8 mouse cellular contexts compared by ENCODE assay signal in genomic region chr4:135493271-135493670, GRCm38 (mm10). TPM values are rescaled to one million over a fixed set of nuclear protein-coding genes. Genes with fewer than 3 reads are reported as not detected.
DNase-seq lines count a peak whose midpoint lies in the region; ATAC-seq and TF ChIP-seq lines count a peak whose summit lies in the region.

No protein-coding gene starts in this region.

- peak overlapping the region; percentile 56; the same call in 1 of the 2 replicates for H3K9ac ChIP-seq in hindbrain, embryonic 15.5 days

- H3K9me3 ChIP-seq in G1E (replicated peaks), result no peaks in the 10 kb centered on the region
- H3K9me3 ChIP-seq in hindbrain, embryonic 15.5 days, result no peaks in the 10 kb centered on the region

- peak overlapping the region; percentile 62 for H3K27ac ChIP-seq in cerebellum, adult 2 months (ENCODE audit: insufficient read depth, low read length)
- peak overlapping the region; percentile 36; the same call in 1 of the 2 replicates for H3K27ac ChIP-seq in hindbrain, embryonic 15.5 days (replicated peaks)

- TF ChIP-seq POLR2A in cerebellum, adult 2 months (IDR thresholded peaks at IDR 0.05; ENCODE audit: borderline replicate concordance, insufficient read depth, low read length), result no peak

- H3K27me3 ChIP-seq in cerebellum, adult 2 months (ENCODE audit: control insufficient read depth, insufficient read depth, low read length), result no peaks in the 10 kb centered on the region
- H3K27me3 ChIP-seq in G1E (ENCODE audit: insufficient read depth, low read length), result peaks cover 13% of the 10 kb centered on the region; the same call in 1 of the 2 replicates
- 0 out of 2 replicates have a peak, but pooled peaks cover 4% of the 10 kb centered on the region for H3K27me3 ChIP-seq in hindbrain, embryonic 15.5 days

- peak overlapping the region; percentile 85 for H3K4me3 ChIP-seq in cerebellum, adult 2 months (replicated peaks; ENCODE audit: insufficient read depth, low read depth, low read length)
- peak overlapping the region; percentile 88 for H3K4me3 ChIP-seq in G1E (ENCODE audit: low read depth, low read length)
- peak overlapping the region; percentile 87 for H3K4me3 ChIP-seq in hindbrain, embryonic 15.5 days

- peak overlapping the region; percentile 93 for H3K4me2 ChIP-seq in hindbrain, embryonic 15.5 days

- TF ChIP-seq CTCF in cerebellum, adult 2 months (IDR thresholded peaks at IDR 0.05; ENCODE audit: borderline replicate concordance, insufficient read depth, low read depth, low read length), result no peak
- no peak for TF ChIP-seq CTCF in G1E (IDR thresholded peaks at IDR 0.05; ENCODE audit: low read depth, low read length)

- peaks cover 11% of the 10 kb centered on the region for H3K4me1 ChIP-seq in cerebellum, adult 2 months (ENCODE audit: control insufficient read depth, insufficient read depth, low read length)
- H3K4me1 ChIP-seq in G1E (ENCODE audit: insufficient read depth, low read depth, low read length), result peaks cover 21% of the 10 kb centered on the region
- H3K4me1 ChIP-seq in hindbrain, embryonic 15.5 days (replicated peaks), result peaks cover 26% of the 10 kb centered on the region

- no peak for ATAC-seq in G1E (ENCODE audit: extremely low read depth, insufficient number of reproducible peaks, low FRiP score, poor library complexity, severe bottlenecking)
- no peak for ATAC-seq in hindbrain, embryonic 15.5 days (ENCODE audit: low FRiP score, low read depth)
- peak; percentile 31; the same call in 1 of the 2 replicates for ATAC-seq in megakaryocyte-erythroid progenitor cell, adult 5-6 weeks (replicated peaks; ENCODE audit: low FRiP score, low TSS enrichment, poor library complexity, severe bottlenecking)

- WGBS in cerebellum, adult 2 months, result 3% methylated on average over 4 of the region's 4 CpGs
- WGBS in hindbrain, embryonic 15.5 days, result 42% methylated on average over 4 of the region's 4 CpGs

- DNase-seq in cerebellum, adult 2 months, result no peak
- DNase-seq in cerebellum, adult 11-12 months, result no peak
- no peak for DNase-seq in G1E (ENCODE audit: low spot score)
- DNase-seq in frontal cortex, postnatal 36 days (ENCODE audit: low spot score in 2 of 2), result no peak
- no peak for DNase-seq in adrenal gland, postnatal 10 days
- no peak for DNase-seq in cerebellum, adult 8-10 months

- peaks cover 39% of the 10 kb centered on the region for H3K36me3 ChIP-seq in G1E (replicated peaks)
- H3K36me3 ChIP-seq in hindbrain, embryonic 15.5 days, result peaks cover 24% of the 10 kb centered on the region

RNA-seq across cellular contexts. Expression of gene Stpg1, which starts 1.3 kb away (rescaled TPM):
- 0.72 and 0.76 TPM in 2 replicates for polyA plus RNA-seq in cerebellum, adult 2 months (2012; rRNA removed)
- total RNA-seq in G1E (2014; fragmentation: Nextera tagmentation) (not detected in 2 replicates), G1E (2017) (0.44 TPM in 1 of 2 replicates, not detected in the other)
- not detected in 2 replicates for polyA plus RNA-seq in G1E (2012)
- 0.34 and 0.56 TPM in 2 replicates for polyA plus RNA-seq in hindbrain, embryonic 15.5 days (2015; fragmentation: Nextera tagmentation; extraction: Ambion mirVana)
- not detected in 2 replicates for total RNA-seq in megakaryocyte-erythroid progenitor cell, adult 5-6 weeks (2014; fragmentation: Nextera tagmentation)
- total RNA-seq in megakaryocyte-erythroid progenitor cell, adult 5-6 weeks (2017), result not detected in 2 replicates
- total RNA-seq in adrenal gland, postnatal 10 days (2021), result under 1 TPM; 0.12 to 0.85 TPM

RNA-seq across cellular contexts. Expression of gene Nipal3, which starts 1.6 kb away (rescaled TPM):
- 57.5 and 60.9 TPM in 2 replicates for polyA plus RNA-seq in cerebellum, adult 2 months (2012; rRNA removed)
- total RNA-seq in G1E (2014; fragmentation: Nextera tagmentation) (12.1 and 13.9 TPM in 2 replicates), G1E (2017) (9.8 and 15.1 TPM in 2 replicates)
- 13.7 and 27.7 TPM in 2 replicates for polyA plus RNA-seq in G1E (2012)
- polyA plus RNA-seq in hindbrain, embryonic 15.5 days (2015; fragmentation: Nextera tagmentation; extraction: Ambion mirVana), result 8.1 and 9.6 TPM in 2 replicates
- total RNA-seq in megakaryocyte-erythroid progenitor cell, adult 5-6 weeks (2014; fragmentation: Nextera tagmentation), result 14.5 and 19.2 TPM in 2 replicates
- 17.0 and 32.2 TPM in 2 replicates for total RNA-seq in megakaryocyte-erythroid progenitor cell, adult 5-6 weeks (2017)
- total RNA-seq in adrenal gland, postnatal 10 days (2021), result 10 to 100 TPM; 13.8 to 15.4 TPM

RNA-seq across cellular contexts. Expression of gene Rcan3, which starts 59.6 kb away (rescaled TPM):
- 74.3 and 80.4 TPM in 2 replicates for polyA plus RNA-seq in cerebellum, adult 2 months (2012; rRNA removed)
- 10.6 and 13.2 TPM in 2 replicates for total RNA-seq in G1E (2014; fragmentation: Nextera tagmentation)
- 7.8 and 8.6 TPM in 2 replicates for total RNA-seq in G1E (2017)
- 20.1 and 26.2 TPM in 2 replicates for polyA plus RNA-seq in G1E (2012)
- polyA plus RNA-seq in hindbrain, embryonic 15.5 days (2015; fragmentation: Nextera tagmentation; extraction: Ambion mirVana), result 52.0 TPM in 2 replicates
- total RNA-seq in megakaryocyte-erythroid progenitor cell, adult 5-6 weeks (2014; fragmentation: Nextera tagmentation), result 9.2 and 10.6 TPM in 2 replicates
- total RNA-seq in megakaryocyte-erythroid progenitor cell, adult 5-6 weeks (2017), result 8.6 and 9.3 TPM in 2 replicates
- total RNA-seq in adrenal gland, postnatal 10 days (2021), result 10 to 100 TPM; 18.0 to 23.0 TPM
